Mouse (Mus musculus): ENCODE measurements around the gene Cryba1.

Cryba1 gene

DNA sequence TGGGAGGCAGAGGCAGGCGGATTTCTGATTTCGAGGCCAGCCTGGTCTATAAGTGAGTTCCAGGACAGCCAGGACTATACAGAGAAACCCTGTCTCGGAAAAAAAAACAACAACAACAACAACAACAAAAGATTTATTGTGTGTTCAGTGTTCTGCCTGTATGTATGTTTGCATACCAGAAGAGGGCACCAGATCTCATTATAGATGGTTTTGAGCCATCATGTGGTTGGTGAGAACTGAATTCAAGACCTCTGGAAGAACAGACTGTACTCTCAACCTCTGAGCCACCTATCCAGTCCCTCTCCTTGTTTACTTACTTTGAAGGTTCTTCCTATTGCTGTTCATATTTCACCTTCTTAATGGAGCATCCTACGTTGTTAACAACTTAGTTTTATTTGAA lies 3.7 kb downstream of the Cryba1 start:
- no peak for DNase-seq (ENCODE audit: inconsistent age in 2 of 2, low spot score in 1 of 2)

DNA sequence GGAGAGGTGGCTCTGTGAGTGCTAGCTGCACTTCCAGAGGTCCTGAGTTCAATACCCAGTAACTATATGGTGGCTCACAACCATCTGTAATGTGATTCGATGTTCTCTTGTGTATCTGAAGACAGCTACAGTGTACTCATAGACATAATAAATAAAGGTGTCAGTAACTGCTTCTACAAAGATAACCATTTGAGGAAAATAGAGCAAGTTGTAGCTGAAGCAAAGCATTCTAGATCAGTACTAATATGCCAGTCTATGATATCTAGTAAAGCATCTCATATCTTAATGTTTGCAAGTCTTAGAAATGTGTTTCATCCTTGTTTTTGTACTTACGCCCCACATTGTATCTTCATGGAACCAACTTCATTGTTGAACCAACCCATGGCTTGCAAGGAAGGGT lies 6.0 kb downstream of the Cryba1 start:
- DNase-seq (ENCODE audit: inconsistent age in 2 of 2, low spot score in 1 of 2) = no peak

DNA sequence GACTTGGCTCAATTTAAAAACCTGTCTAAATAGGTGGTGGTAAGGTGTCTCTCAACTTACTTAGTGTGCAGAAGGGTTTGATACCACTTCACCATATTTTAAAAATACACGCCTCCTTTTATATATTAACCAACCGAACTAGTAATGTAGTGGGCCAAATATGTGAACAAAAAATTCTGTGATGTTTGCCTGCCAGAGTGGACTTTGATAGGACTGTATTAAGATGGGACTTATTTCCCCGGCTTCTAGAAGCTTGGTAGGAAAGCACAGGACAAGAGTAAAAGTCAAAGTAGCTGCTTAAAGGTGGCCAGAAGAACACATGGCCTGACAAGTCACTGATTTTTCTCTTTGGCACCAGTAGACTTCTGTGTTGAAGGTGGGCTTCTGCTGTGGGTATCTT lies 11.3 kb downstream of the Cryba1 start:
- DNase-seq (ENCODE audit: inconsistent age in 2 of 2, low spot score in 1 of 2) = no peak

DNA sequence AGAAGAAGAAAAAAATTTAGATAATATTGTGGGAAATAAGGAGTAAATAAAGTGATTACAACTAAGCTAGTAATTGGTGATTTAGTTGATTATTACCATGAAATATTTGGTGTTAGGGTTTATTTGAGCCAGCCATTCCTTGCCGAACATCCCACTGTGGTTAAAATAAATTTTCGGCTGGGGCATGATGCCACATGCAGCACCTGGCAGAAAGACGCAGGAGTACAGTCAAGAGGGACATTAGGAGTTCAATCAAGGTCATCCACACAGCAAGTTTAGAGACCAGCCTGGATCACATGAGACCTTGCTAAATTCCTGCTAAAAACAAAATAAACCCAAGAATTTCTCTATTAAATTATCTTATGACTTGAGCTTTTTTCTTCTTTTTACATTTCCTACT lies 16.0 kb downstream of the Cryba1 start:
- DNase-seq (ENCODE audit: inconsistent age in 2 of 2, low spot score in 1 of 2) = no peak

DNA sequence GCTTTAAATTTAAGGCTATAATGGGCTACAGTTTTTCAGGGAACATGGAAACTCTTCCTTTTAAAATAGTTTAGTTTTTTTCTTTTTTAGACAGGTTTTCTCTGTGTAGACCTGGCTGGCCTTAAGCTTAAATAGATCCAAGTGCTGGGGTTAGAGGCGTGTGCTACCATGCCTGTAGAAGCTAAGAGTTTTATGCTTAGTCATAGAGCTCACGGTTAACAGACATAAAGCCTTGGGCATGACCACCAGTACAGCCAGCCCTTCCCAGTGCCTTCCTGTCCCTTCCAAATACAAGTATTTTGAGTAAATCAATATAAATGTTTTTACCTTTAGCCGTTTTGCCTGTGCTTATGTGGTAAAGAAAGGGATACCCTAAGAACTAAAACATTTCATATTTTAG lies 19.2 kb downstream of the Cryba1 start:
- no peak for DNase-seq (ENCODE audit: inconsistent age in 2 of 2, low spot score in 1 of 2)

DNA sequence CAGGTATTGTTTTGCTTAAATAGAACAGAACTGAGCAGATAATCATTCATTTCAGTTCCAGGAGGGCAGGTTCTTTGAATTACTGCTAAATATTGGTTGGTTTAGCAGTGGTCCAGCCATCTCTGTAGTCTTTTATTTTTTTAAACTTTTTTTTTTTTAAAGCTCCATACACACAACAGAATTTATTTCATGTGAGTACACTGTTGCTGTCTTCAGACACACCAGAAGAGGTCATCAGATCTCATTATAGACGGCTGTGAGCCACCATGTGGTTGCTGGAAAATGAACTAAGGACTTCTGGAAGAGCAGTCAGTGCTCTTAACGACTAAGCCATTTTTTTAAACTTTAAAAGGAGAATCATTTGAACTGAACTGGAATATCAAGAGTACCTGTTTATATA lies 27.9 kb downstream of the Cryba1 start:
- DNase-seq (ENCODE audit: inconsistent age in 2 of 2, low spot score in 1 of 2) = no peak

DNA sequence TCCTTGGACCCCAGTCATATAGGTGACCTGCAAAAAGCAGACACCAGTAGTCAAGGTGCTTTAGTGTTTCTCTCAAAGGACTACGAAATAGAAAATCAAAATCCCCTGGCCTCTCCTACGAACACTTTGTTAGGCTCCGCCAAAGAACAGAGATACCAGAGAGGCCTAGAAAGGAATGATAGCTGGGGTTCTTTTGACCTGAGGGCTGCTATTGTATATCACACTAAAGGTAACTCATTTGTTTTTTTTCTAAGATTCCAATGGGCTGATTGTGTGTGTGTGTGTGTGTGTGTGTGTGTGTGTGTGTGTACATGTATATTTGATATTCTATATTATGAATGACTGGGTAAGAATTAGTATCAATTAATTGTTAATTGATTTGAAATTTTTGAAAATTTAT lies 32.1 kb downstream of the Cryba1 start:
- no peak for DNase-seq (ENCODE audit: inconsistent age in 2 of 2, low spot score in 1 of 2)

DNA sequence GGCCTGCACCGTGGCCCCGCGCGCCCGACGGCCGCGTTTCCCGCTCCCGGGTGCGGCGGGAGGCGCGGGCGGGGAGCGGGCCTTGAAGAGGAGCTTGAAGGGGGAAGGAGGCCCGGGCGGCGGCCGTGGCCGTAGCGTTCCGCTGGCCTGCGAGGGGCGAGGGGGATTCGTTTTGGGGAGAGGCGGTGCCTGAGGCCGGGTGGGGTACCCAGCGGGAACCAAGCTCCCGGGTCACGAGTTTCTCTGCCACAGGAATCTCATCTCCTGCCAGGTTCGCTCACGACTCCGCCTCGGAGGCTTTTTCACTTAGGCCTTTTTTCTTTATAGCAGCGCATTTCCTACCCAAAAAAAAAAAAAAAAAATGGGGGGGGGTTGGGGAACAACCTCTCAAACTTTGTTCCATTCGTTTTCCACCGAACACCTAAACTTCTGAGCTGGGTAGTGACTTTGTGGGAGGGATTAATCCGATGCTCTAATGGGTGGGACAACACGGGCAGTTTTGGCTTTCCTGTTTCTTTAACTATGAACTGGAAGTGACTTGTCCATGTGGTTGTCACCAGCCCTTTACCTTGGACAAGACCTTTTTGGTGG lies 37.4 kb downstream of the Cryba1 start:
- peak; percentile 70 to 85 for DNase-seq (ENCODE audit: inconsistent age in 2 of 2, low spot score in 1 of 2)

DNA sequence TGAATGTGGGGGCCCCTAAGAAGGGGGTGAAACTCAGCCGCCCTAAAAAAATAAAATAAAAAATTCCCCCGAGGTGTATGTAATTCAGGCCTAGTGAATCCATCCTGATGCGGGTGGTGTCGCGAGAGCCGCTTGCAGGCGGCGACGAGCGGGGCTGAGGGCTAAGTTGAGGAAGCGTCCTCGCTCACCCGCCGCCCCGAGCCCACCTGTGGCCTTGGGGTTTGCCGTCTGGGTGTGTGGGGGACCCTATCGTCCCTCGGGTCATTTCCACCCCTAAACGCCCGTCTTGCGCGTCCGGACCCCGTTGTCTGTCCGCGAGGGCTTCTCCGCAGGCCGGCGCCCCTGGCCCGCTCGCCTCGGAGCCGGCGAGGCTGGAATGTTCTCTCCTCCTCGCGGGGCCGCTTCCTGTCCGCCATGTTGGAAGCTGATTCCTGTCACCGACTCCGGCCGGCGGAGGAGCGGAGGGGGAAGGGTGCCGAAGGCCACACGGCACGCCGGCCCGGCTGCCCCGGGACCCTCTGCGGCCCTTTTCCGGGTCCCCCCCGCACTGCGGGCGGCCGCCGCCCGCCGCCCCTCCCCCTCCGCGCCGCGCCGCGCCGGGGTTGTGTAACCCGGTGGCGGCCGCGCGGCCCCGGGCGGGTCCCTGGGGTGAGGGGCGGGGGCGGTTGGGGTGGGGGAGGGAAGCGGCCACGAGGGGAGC lies 38.1 kb downstream of the Cryba1 start:
- peak; percentile 77 to 93 for DNase-seq (ENCODE audit: inconsistent age in 2 of 2, low spot score in 1 of 2)

DNA sequence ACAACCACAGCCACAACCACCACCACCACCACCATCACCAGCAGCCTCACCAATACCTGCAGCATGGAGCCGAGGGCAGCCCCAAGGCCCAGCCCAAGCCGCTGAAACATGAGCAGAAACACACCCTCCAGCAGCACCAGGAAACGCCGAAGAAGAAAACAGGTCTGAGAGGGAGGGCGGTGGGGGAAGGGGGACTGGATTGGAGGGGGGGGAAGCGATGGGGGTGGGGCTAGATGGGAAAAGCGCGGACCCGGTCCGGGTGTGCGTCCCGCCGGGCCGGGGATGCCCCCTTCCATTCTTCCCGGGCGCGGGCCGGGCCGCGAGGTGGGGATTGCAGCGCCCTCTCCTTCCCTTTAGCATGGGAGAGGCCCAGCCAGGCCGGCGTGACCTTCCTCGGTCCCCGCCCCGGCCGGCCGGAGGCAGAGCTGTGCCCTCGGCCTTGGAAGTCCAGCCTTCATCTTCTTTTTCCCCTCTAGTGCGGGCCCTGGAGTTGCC lies 38.7 kb downstream of the Cryba1 start:
- DNase-seq (ENCODE audit: inconsistent age in 2 of 2, low spot score in 1 of 2) = peak; percentile 66 to 87

DNA sequence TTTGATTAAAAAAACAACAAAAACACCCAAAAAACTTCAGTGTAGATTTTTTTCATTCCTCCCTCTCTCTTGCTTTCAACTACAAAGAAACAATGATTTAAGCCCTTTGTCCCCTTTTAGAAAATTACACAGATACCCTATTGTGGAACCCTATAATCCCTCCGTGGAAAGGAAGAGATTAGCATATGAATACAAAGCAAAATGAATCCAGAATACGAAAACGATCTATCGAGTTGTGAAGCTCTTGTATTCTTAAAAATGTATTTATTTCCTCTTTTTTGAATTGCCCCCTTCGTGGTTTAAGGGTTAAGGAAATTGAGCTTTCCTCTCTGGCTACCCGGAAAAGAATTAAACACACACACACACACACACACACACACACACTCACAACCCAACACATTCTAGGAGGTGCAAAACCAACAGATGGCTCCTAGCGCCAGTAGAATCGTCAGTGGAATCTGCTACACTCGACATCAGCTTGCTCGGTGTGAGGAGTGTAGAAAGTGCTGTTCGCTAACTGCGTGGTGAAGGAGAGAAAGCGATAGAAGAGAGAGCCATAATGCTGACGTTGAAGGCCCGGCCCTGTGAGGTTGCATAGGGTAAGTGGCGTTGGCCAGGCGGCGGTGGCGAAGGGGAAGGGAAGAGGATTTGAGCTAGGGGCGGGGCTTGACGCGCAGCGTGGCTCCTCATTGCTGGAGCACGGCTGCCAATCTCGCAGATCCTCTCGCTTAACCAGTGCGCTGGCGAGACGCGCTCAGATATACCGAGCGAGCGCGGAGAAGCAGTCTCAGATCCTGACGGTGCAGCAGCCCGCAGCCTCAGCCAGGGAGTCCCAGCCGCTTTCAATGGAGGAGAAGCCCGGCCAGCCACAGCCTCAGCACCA lies 39.5 kb downstream of the Cryba1 start, which contains the start of gene Nufip2:
TSS of gene Nufip2 (plus strand) at position 773 of the 883 bp plus-strand sequence.
- DNase-seq (ENCODE audit: inconsistent age in 2 of 2, low spot score in 1 of 2) = peak; percentile 100

DNA sequence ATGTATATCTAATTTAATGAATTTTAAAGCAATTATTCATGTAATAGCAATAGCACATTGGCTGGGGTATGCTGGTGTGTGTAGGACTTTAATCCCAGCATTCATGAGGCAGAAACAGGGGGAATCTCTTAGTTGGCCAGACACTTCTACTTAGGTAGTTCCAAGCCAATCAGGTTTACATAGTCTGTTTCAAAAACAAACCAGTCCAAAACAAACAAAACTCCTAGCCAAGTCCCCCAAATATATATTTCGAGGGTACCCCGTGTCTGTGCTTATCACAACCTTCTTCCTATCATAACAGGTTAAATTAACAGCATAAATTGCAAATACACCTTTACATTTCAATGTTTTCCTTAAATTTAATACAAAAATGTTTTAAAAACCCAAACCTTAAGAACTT lies 40.2 kb downstream of the Cryba1 start:
- DNase-seq (ENCODE audit: inconsistent age in 2 of 2, low spot score in 1 of 2) = no peak

DNA sequence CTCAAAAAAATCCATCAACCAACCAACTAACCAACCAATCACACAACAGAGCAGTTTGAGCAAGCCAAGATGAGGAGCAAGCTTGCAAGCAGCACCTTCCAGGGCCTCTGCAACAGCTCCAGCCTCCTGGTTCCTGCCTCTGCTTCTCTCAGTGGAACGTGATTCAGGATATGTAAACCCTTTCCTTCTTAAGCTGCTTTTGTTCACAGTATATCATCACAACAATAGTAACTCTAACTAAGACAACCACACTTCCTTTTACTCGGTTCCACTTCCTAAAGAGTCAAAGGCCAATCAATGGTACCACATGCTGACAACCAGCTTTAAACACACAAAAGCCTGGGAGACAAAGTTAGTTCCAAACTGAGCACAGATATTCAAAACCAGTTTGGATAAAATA lies 45.1 kb downstream of the Cryba1 start:
- no peak for DNase-seq (ENCODE audit: inconsistent age in 2 of 2, low spot score in 1 of 2)

DNA sequence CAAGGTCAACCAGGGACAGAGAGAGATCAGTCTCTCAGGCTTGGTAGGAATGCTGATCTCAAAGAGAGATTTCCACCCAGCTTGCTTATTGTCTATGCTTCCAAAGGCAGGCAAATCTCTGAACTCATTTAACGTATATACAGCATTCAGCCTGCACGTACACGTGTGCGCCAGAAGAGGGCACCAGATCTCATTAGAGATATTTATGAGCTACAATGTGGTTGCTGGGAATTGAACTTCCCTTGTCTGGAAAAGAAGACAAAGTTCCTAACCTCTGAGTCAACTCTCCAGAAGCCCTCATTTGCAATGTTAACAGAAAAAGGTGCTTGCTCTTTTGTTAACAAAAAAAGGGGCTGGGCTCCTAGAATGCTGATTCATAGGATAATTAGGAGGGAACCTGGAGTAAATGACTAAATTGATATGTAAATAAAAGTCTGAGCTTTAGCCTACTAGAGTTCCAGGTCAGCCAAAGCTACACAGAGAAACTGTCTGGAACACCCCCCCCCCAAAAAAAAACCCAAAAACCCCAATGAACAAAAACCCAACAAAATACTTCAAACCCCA lies 51.6 kb downstream of the Cryba1 start:
- no peak for DNase-seq (ENCODE audit: inconsistent age in 2 of 2, low spot score in 1 of 2)

DNA sequence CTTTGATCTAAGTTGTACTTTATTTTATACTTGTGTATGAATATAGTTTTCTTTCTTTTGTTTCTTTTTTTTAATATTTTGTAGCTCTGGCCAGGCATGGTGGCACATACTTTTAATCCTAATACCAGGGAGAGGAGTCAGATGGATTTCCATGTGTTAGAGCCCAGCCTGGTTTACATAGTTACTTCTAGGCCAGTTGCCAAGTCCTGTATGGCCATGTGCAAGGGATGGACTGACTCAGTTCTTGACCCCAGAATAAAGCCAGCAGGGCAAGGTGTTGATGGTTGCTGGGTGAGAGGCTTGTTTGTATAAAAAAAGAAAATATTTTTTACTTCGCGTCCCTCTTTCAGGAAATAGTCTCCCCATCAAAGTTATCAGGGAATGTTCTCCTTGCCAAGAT lies 52.3 kb downstream of the Cryba1 start:
- DNase-seq (ENCODE audit: inconsistent age in 2 of 2, low spot score in 1 of 2) = no peak
